Mouse (Mus musculus) ES-Bruce4 (cell line): ENCODE measurements at regions not wholly inside any gene's neighbourhood (a gene's known extent, or its start where the extent isn't known, plus 50 kb on each side); places are given as distances from the start of the nearest gene placed in this dataset.

Experiments
- CTCF ChIP-seq: IDR thresholded peaks from one replicate; pipeline ENCODE4 v1.8.1; 2011; ENCODE audit warnings: low read depth, low read length
- POLR2A ChIP-seq: IDR thresholded peaks from one replicate; pipeline ENCODE4 v1.8.1; 2011; ENCODE audit warnings: low read length; ENCODE audit not compliant: insufficient read depth

DNA sequence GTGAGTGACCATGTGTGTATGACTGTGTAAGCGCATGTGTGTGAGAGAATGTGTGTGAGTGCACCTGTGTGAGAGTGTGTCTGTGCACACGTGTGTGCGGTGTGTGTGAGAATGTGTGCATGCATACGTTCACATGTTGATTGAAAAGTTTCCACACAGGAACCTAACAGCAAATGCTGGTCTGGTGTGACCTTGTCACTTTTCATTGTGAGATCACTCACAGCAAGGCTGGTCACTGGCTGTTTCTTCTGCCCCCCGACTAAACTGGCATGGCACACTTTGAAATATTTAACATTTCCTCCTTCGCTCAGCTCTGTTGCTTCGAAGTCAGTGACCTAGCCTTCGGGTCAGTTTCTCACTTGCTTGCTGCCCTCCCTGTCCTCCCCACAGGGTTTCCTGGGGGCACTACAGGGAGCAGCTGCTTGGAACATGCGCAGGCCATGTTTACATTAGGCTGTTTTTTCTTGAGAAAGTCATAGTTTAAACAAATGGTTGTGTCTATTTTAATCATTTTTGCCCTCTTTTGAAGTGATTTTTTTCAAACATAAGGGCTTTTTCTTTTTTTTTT is 121.1 kb upstream of the Hmga2 start:
- TF ChIP-seq POLR2A (no peak), CTCF (no peak)
